Mouse (Mus musculus) lung, postnatal 14 days (tissue): ENCODE data around the gene Cd300a.

Source experiments
- DNase-seq: peaks from one replicate; pipeline ENCODE4 v3.0.0; 2021

Gene Cd300a

GRCm38 (mm10) chr11:114889991-114890518, at the start of gene Cd300a:
Gene Cd300a, plus strand, starts transcription at chr11:114890041.
- DNase-seq, result no peak

- DNase-seq, result no peak
Observed at GRCm38 (mm10) chr11:114843818-114844463, 45.9 kb upstream of the Cd300a start.

- DNase-seq, result no peak
Observed at GRCm38 (mm10) chr11:114844464-114845220, 45.2 kb upstream of the Cd300a start.

- DNase-seq, result no peak
Observed at GRCm38 (mm10) chr11:114846336-114846735, 43.5 kb upstream of the Cd300a start.

GRCm38 (mm10) chr11:114847008-114847407, 42.8 kb upstream of the Cd300a start:
- DNase-seq, result no peak

GRCm38 (mm10) chr11:114849572-114849971, 40.3 kb upstream of the Cd300a start:
- no peak for DNase-seq

- no peak for DNase-seq
Observed at GRCm38 (mm10) chr11:114850066-114850451, 39.8 kb upstream of the Cd300a start.

GRCm38 (mm10) chr11:114850452-114851268, 39.2 kb upstream of the Cd300a start, which contains the start of gene Gprc5c:
Gene Gprc5c, plus strand, starts transcription at chr11:114851152.
- DNase-seq, result no peak

- no peak for DNase-seq
Observed at GRCm38 (mm10) chr11:114851269-114851607, 38.6 kb upstream of the Cd300a start.

GRCm38 (mm10) chr11:114851608-114852310, 38.1 kb upstream of the Cd300a start:
- peak; percentile 49 for DNase-seq

- DNase-seq, result no peak
Observed at GRCm38 (mm10) chr11:114852311-114853173, 37.3 kb upstream of the Cd300a start.

- no peak for DNase-seq
Observed at GRCm38 (mm10) chr11:114853174-114853838, 36.5 kb upstream of the Cd300a start.

- no peak for DNase-seq
Observed at GRCm38 (mm10) chr11:114854581-114854980, 35.3 kb upstream of the Cd300a start.

- no peak for DNase-seq
Observed at GRCm38 (mm10) chr11:114856125-114856524, 33.7 kb upstream of the Cd300a start.

GRCm38 (mm10) chr11:114858641-114859040, 31.2 kb upstream of the Cd300a start:
- DNase-seq, result no peak

- no peak for DNase-seq
Observed at GRCm38 (mm10) chr11:114861057-114861456, 28.8 kb upstream of the Cd300a start.

- no peak for DNase-seq
Observed at GRCm38 (mm10) chr11:114862687-114863086, 27.2 kb upstream of the Cd300a start.

GRCm38 (mm10) chr11:114863918-114864420, 25.9 kb upstream of the Cd300a start:
- DNase-seq, result no peak

- DNase-seq, result no peak
Observed at GRCm38 (mm10) chr11:114865999-114866398, 23.8 kb upstream of the Cd300a start.

- DNase-seq, result peak; percentile 54
Observed at GRCm38 (mm10) chr11:114866486-114867360, 23.1 kb upstream of the Cd300a start.
